Mouse (Mus musculus) brain, adult 2 months (tissue): ENCODE results near the gene Kidins220.
A peak's percentile ranks its signal among the peaks of the same experiment; 100 is the strongest.

ENCODE experiments used
- DNase-seq: peaks from one replicate; pipeline ENCODE4 v3.0.0; 2011; ENCODE audit warnings: low read depth, low spot score

The Kidins220 gene

GRCm38 (mm10) chr12:25109971-25110681, 135.4 kb downstream of the Kidins220 start:
- DNase-seq, result peak; percentile 23

DNA sequence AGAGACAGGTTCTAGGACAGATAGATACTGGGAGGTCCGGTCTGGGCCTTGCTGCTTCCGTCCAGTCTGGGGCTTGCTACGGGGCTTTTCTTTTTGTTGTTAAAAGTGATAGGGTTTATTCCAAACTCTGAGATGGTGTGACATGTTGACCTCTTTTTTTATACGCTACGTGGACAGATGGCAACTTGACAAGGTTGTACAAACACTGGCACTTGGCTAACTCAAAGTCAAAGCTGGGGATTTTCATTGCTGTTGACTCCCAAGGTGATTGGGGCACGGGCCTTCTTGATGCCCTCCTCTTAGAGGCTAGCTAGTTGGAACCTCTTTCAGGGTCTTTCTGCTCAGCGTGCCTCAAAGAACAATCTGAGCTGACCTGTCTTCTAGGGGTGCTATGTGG, 136.0 kb downstream of the Kidins220 start:
- DNase-seq, result no peak
